Mouse (Mus musculus): ENCODE data around the gene Hnrnph2. TPM values are rescaled to one million over a fixed set of nuclear protein-coding genes. Genes with fewer than 3 reads are reported as not detected.

Hnrnph2 gene
- polyA plus RNA-seq, 1 experiment: 26.2 TPM

DNA sequence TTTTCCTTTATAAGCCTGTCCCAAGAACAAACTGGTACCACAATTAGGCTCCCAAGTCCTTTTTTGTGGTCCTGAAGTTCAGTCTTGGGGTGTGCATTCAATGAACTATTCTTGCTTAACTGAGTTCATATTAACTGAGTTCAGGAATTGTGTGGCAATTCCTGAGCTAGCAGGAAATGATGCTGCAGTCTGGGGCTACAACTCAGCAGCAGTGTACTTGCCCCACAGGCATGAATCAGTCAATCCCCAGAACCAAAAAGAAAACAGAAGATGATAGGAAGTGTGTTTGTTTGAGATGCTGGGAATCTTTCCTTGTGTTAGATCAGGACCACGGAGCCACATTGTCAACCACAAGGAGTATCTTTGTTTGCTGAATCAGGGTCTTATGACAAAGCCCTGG, 51.1 kb downstream of the Hnrnph2 start:
- TF ChIP-seq USF1 (IDR thresholded peaks at IDR 0.05; ENCODE audit: low read depth): no peak
- TF ChIP-seq MYOG (IDR thresholded peaks at IDR 0.05; ENCODE audit: control insufficient read depth, extremely low read depth, insufficient read length): no peak
- TF ChIP-seq CEBPB (IDR thresholded peaks at IDR 0.05; ENCODE audit: low read depth): no peak
- TF ChIP-seq FOSL1 (IDR thresholded peaks at IDR 0.05; ENCODE audit: insufficient read depth, low read length, poor library complexity, severe bottlenecking): no peak
- no peak for TF ChIP-seq MAX (IDR thresholded peaks at IDR 0.05)
- TF ChIP-seq MYOD1 (IDR thresholded peaks at IDR 0.05; ENCODE audit: control insufficient read depth, insufficient read length, low read depth): no peak
- no peak for TF ChIP-seq CTCF (IDR thresholded peaks at IDR 0.05; ENCODE audit: control insufficient read depth, insufficient read depth, insufficient read length)
- no peaks in the 10 kb centered on the region for H3K27me3 ChIP-seq (ENCODE audit: control insufficient read depth, insufficient read depth, insufficient read length)
- H3K79me3 ChIP-seq (ENCODE audit: low read depth): no peaks in the 10 kb centered on the region
- no peak overlapping the region for H3K4me3 ChIP-seq (ENCODE audit: insufficient read depth, poor library complexity, severe bottlenecking)
- no peak overlapping the region for H3ac ChIP-seq (ENCODE audit: control insufficient read depth, insufficient read length, low read depth)
- no peaks in the 10 kb centered on the region for H3K79me2 ChIP-seq (ENCODE audit: control insufficient read depth, insufficient read depth)
- H3K36me3 ChIP-seq (ENCODE audit: control insufficient read depth, insufficient read depth): no peaks in the 10 kb centered on the region

Other genes starting within 250 kb of the Hnrnph2 start
- 1.9 TPM for gene Drp2, start 196.6 kb upstream of the Hnrnph2 start, polyA plus RNA-seq (2012; fragmentation: generic; extraction: Trizol)
- gene Taf7l, start 124.7 kb upstream of the Hnrnph2 start, polyA plus RNA-seq (2012; fragmentation: generic; extraction: Trizol): not detected
- gene Timm8a1, start 59.3 kb upstream of the Hnrnph2 start, polyA plus RNA-seq (2012; fragmentation: generic; extraction: Trizol): 44.6 TPM
- gene Btk, start 17.6 kb upstream of the Hnrnph2 start, polyA plus RNA-seq (2012; fragmentation: generic; extraction: Trizol): not detected
- 1,745 TPM for gene Rpl36a, start 15.5 kb upstream of the Hnrnph2 start, polyA plus RNA-seq (2012; fragmentation: generic; extraction: Trizol)
- 6.4 TPM for gene Gla, start 54 bp upstream of the Hnrnph2 start, polyA plus RNA-seq (2012; fragmentation: generic; extraction: Trizol)
- gene Armcx4, start 85.3 kb downstream of the Hnrnph2 start, polyA plus RNA-seq (2012; fragmentation: generic; extraction: Trizol): 2.7 TPM
- gene Armcx1, start 116.8 kb downstream of the Hnrnph2 start, polyA plus RNA-seq (2012; fragmentation: generic; extraction: Trizol): 2.7 TPM
- 6.0 TPM for gene Armcx6, start 150.2 kb downstream of the Hnrnph2 start, polyA plus RNA-seq (2012; fragmentation: generic; extraction: Trizol)
- 14.0 TPM for gene Armcx3, start 155.4 kb downstream of the Hnrnph2 start, polyA plus RNA-seq (2012; fragmentation: generic; extraction: Trizol)
- gene Armcx2, start 208.0 kb downstream of the Hnrnph2 start, polyA plus RNA-seq (2012; fragmentation: generic; extraction: Trizol): 55.5 TPM

Measured in C2C12 (cell line).